Mouse (Mus musculus) inflammation-experienced regulatory T-cells (primary cell): ENCODE data around the gene Madcam1. TPM values are rescaled to one million over a fixed set of nuclear protein-coding genes. Genes with fewer than 3 reads are reported as not detected.

Experiments
- polyA plus RNA-seq, 2 experiments: library from polyadenylated mRNA; unstranded; fragments of 100-300 nt; shearing (Covaris generic); gene quantifications; one replicate each; pipeline ENCODE4 v1.2.1; 2017

Madcam1 gene
- 1 to 10 TPM in 1 of 2 experiments, not detected in 1; 1.6 TPM for polyA plus RNA-seq

DNA sequence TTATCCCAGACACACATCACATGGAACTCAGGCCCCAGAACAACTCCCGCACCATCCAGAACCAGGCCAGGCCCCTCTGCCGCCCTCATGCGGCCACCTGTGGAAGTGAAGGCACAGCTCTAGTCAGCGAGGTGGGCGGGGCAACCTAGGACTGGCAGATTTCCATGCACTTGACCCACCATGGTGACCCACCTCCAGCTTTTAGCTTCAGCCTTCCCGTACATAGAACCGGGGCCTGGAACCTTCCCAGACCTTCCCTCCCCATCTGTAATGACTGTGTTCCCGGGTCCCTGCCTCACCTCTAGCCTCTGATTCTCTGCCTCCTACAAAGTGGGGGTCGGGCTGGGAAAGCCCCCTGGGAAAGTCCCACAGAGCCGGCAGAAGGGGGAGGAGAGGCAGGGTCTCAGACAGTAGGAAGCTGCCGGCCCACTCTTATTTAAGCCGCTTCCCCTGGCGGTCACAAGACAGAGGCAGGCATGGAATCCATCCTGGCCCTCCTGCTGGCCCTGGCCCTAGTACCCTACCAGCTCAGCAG, at the start of gene Madcam1:
TSS of gene Madcam1 (plus strand) at position 429 of the 535 bp plus-strand sequence.

DNA sequence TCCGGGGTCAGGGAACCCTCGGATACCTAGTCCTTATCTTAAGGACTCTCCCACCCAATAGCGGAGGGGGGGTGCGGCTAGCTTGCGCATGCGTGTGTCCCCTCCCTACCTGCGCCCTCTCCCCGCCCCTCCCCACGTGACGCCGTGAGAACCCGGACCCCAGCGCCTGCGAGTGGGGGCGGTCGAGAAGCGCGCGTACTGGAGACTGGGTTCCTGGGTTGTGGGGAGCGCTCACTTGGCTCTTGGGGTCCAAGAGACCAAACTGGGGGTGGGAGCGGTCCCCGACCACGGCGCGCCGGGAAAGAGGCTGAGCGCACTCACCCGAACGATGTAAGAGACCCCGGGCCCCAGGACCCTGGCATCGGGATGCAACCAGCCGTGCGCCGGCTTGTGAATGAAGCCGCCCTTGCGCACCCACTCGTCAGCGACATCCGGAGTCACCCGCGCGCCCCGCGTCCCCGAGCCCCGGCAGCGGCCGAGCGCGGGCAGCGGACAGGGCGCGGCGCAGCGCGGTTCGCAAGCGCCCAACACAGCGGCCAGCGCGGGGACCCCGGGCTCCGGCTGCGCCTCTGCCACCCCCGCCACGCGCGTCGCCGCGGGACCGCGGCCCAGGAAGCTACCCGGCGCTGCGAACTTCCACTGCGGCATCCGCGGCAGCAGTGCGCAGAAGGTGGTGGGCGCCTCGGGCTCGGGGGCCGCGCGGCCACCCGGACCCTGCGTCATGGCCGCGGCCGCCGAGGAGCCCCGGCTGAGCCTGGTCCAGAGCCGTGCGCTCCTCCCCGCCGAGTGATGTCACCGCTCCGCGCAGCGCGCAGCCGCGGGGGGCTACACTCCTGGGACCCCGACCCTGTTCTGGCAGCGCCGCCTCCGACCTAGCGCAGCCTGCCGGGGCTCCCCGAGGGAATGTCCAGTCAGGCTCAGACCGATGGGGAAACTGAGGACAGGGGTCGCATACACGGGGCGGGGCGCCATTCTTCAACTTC, 26.9 kb upstream of the Madcam1 start, which contains the start of gene Shc2:
TSS of gene Shc2 (minus strand) at position 791 of the 983 bp plus-strand sequence.

DNA sequence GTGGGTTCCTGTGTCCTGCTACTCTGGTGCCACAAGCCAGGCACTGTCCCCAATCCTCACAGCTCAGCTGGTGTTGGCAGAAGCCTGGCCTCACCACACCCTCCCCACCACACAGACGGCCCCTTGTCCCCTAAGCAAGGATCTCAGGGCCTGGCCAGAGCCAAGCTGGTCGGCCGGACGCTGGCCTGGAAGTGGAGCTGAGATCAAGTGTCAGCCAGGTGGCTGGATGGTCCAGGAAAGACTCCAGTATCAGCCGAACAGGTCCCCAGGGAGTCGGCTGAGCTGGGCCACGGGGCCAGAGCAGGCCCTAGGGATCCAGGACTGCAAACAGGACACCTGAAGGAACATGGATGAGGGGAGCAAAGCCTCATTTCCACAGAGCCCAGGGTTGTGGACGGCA, 18.6 kb upstream of the Madcam1 start, which contains the start of gene Odf3l2:
TSS of gene Odf3l2 (minus strand) at position 28 of the 400 bp plus-strand sequence.

DNA sequence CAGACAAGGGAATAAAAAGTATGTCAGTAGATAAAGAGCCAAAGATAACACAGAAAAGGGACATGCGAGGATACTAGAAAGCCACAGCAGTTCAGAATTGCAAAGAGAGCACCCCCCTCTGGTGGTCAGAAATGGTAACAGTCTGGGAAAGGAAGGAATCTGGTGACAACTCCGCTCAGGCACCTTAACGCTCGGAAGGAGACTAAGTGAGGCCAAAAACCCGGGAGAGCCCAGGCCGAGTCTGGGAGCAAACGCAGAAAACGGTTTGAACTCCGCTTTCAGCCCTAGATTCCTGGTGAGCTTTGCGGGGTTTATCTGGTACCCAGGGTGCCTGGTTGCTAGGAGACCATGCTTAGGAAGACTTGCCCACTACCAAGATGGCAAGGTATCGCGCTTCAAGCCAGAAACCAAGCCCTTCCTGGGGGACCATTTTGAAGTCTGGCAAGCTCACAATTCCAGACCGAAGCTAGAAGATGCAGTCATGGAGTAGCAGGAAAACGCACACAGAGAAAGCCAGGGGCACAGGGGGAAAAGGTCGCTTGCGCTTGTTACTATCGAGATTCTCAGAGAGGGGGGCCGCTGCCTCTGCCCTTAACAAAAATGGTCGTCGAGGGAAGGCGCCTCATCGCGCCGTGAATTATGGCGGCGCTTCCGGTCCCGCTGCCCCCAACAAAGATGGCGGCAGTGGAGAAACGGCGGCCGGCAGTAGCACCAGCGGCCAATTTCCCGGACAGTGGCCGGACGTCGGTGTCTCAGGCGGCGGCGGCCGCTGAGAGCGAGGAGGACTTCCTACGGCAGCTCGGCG, 4.6 kb downstream of the Madcam1 start, which contains the start of gene Tpgs1:
TSS of gene Tpgs1 (plus strand) at position 599 of the 805 bp plus-strand sequence.

GRCm38 (mm10) chr10:79681591-79682245, 17.4 kb downstream of the Madcam1 start, which contains the start of gene Cdc34:
Gene Cdc34, plus strand, starts transcription at chr10:79682195.

GRCm38 (mm10) chr10:79688720-79689119, 24.4 kb downstream of the Madcam1 start, which contains the start of gene Gzmm:
Gene Gzmm, plus strand, starts transcription at chr10:79689020.

DNA sequence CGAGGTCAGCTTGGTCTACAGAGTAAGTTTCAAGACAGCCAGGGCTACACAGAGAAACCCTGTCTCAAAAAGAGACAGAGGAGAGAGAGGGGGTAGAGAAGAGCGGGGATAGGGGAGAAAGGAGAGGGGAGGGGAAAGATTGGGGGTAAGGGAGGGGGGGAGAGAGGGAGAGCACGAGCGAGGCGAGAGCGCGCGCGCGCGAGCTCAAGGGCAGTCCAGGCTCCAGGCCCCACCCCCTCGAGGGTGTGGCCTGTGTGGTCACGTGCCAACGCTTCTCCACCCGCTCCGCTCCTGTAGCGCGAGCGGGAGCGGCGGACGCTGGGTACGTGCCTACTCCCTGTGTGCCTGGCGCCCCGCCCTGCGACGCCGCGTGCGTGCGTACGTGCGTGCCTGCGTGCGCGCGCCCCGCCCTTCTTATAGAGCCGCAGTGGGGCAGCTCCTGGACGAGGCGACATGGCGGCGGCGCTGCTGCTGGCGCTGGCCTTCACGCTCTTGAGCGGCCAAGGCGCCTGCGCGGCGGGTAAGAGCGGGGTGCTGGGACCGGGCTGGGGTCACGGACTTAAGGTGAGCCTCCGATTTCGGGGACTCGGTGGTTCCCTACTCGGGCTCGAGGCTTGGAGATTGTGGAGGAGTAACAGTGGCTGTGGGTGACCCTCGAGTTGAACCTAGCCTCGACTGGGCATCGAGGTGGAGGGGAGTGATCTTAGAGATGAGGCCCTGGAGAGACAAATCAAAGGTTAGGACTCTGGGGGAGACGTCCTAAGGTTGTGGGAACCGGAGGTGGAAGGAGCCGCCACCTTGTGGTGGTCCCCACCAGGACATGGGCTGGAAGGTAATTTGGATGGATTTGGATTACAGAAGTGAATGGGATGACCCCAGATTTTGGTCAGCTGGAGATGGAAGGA, 40.0 kb downstream of the Madcam1 start, which contains the start of gene Bsg:
TSS of gene Bsg (plus strand) at position 427 of the 905 bp plus-strand sequence.

DNA sequence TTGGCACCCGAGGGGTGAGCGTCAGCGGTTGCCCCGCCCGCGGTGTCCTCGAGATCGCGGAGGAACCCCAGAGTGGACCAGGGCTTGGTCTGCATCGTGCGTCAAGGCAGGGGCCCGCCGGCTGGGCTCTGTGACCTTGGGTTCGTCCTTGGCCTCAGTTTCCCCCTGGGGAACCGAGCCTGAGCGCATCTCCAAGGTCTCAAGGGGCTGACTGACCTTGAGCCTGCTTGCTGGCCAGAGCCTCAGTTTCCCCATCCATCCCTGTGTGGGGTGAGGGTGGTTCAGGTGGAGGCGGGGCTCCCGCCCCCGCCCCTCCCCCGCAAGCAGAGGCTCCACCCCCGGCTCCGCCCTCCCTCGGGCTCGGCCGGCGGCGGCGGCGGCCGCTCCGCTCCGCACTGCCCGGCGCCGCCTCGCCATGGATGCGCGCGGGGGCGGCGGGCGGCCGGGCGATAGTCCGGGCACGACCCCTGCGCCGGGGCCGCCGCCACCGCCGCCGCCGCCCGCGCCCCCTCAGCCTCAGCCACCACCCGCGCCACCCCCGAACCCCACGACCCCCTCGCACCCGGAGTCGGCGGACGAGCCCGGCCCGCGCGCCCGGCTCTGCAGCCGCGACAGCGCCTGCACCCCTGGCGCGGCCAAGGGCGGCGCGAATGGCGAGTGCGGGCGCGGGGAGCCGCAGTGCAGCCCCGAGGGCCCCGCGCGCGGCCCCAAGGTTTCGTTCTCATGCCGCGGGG, 52.1 kb downstream of the Madcam1 start, which contains the start of gene Hcn2:
TSS of gene Hcn2 (plus strand) at position 381 of the 734 bp plus-strand sequence.

Other genes with a start within 250 kb of the Madcam1 start
- gene Vmn2r83, start 195.8 kb upstream of the Madcam1 start, polyA plus RNA-seq, result not detected
- gene Plpp2, start 130.8 kb upstream of the Madcam1 start, polyA plus RNA-seq, result 1 to 10 TPM; 5.0 to 6.5 TPM
- gene Mier2, start 109.4 kb upstream of the Madcam1 start, polyA plus RNA-seq, result 10 to 100 TPM; 39.6 to 51.5 TPM
- gene Theg, start 77.2 kb upstream of the Madcam1 start, polyA plus RNA-seq, result under 1 TPM in 1 of 2 experiments, not detected in 1; 0.62 TPM
- under 1 TPM; 0.17 to 0.27 TPM for gene C2cd4c, start 50.5 kb upstream of the Madcam1 start, polyA plus RNA-seq
- gene Shc2, start 26.6 kb upstream of the Madcam1 start, polyA plus RNA-seq, result under 1 TPM in 1 of 2 experiments, not detected in 1; 0.30 TPM
- gene Odf3l2, start 18.8 kb upstream of the Madcam1 start, polyA plus RNA-seq, result not detected
- gene Tpgs1, start 4.8 kb downstream of the Madcam1 start, polyA plus RNA-seq, result 10 to 100 TPM; 40.8 to 60.9 TPM
- 10 to 100 TPM; 87.7 to 88.0 TPM for gene Cdc34, start 17.6 kb downstream of the Madcam1 start, polyA plus RNA-seq
- gene Gzmm, start 24.5 kb downstream of the Madcam1 start, polyA plus RNA-seq, result 1 to 10 TPM; 1.1 to 3.0 TPM
- 100 to 1,000 TPM; 235 to 253 TPM for gene Bsg, start 39.9 kb downstream of the Madcam1 start, polyA plus RNA-seq
- gene Hcn2, start 52.1 kb downstream of the Madcam1 start, polyA plus RNA-seq, result under 1 TPM in 1 of 2 experiments, not detected in 1; 0.13 TPM
- 10 to 100 TPM; 41.3 to 47.1 TPM for gene Polrmt, start 82.0 kb downstream of the Madcam1 start, polyA plus RNA-seq
- under 1 TPM; 0.12 to 0.55 TPM for gene Fgf22, start 90.5 kb downstream of the Madcam1 start, polyA plus RNA-seq
- 10 to 100 TPM; 47.4 to 52.3 TPM for gene Rnf126, start 102.4 kb downstream of the Madcam1 start, polyA plus RNA-seq
- under 1 TPM; 0.13 to 0.51 TPM for gene Fstl3, start 112.7 kb downstream of the Madcam1 start, polyA plus RNA-seq
- not detected for gene Prss57, start 126.4 kb downstream of the Madcam1 start, polyA plus RNA-seq
- 1 to 10 TPM in 1 of 2 experiments, under 1 TPM in 1; 0.76 to 4.9 TPM for gene Palm, start 129.0 kb downstream of the Madcam1 start, polyA plus RNA-seq
- gene Misp, start 156.4 kb downstream of the Madcam1 start, polyA plus RNA-seq, result 1 to 10 TPM in 1 of 2 experiments, not detected in 1; 2.1 TPM
- gene Ptbp1, start 189.9 kb downstream of the Madcam1 start, polyA plus RNA-seq, result 100 to 1,000 TPM; 239 to 286 TPM
- under 1 TPM in 1 of 2 experiments, not detected in 1; 0.34 TPM for gene Prtn3, start 209.9 kb downstream of the Madcam1 start, polyA plus RNA-seq
- 1 to 10 TPM; 2.7 to 4.4 TPM for gene Plppr3, start 210.1 kb downstream of the Madcam1 start, polyA plus RNA-seq
- not detected for gene Elane, start 221.7 kb downstream of the Madcam1 start, polyA plus RNA-seq
- gene Cfd, start 226.3 kb downstream of the Madcam1 start, polyA plus RNA-seq, result not detected
- 10 to 100 TPM; 30.5 to 30.7 TPM for gene Med16, start 244.4 kb downstream of the Madcam1 start, polyA plus RNA-seq
- gene Gm26602, start 246.3 kb downstream of the Madcam1 start, polyA plus RNA-seq, result 10 to 100 TPM; 10.9 to 15.4 TPM